Mouse (Mus musculus): ENCODE measurements around the gene Pcyt1a.

GRCm38 (mm10) chr16:32506868-32507267, 76.1 kb downstream of the Pcyt1a start:
- no peak for TF ChIP-seq BHLHE40 (IDR thresholded peaks at IDR 0.05; ENCODE audit: borderline replicate concordance, low read depth, low read length)
- no peak for TF ChIP-seq CTCF (IDR thresholded peaks at IDR 0.05 in 2 of 3, conservative IDR thresholded peaks at IDR 0.05 in 1 of 3; ENCODE audit: control insufficient read depth in 1 of 3, insufficient read depth in 1 of 3, low read depth in 2 of 3, low read length in 3 of 3, poor library complexity in 1 of 3, severe bottlenecking in 1 of 3)
- TF ChIP-seq MYC (IDR thresholded peaks at IDR 0.05; ENCODE audit: low read depth, low read length): no peak
- TF ChIP-seq POLR2A (IDR thresholded peaks at IDR 0.05; ENCODE audit: control insufficient read depth in 1 of 2, insufficient read depth in 1 of 2, low read depth in 1 of 2, low read length in 2 of 2, poor library complexity in 1 of 2): no peak
- TF ChIP-seq ZC3H11A (IDR thresholded peaks at IDR 0.05; ENCODE audit: low read depth, low read length): no peak
- TF ChIP-seq CHD1 (IDR thresholded peaks at IDR 0.05; ENCODE audit: low read depth, low read length): no peak
- no peak for TF ChIP-seq SIN3A (IDR thresholded peaks at IDR 0.05; ENCODE audit: low read length)
- TF ChIP-seq KAT2A (conservative IDR thresholded peaks at IDR 0.05; ENCODE audit: low read depth, low read length): no peak
- no peak for TF ChIP-seq EP300 (IDR thresholded peaks at IDR 0.05; ENCODE audit: low read depth in 1 of 2, low read length in 2 of 2)

Data from MEL (cell line).